Mouse (Mus musculus) left cerebral cortex, adult 8-10 months (tissue): Measurements from ENCODE around the gene Ank3. TPM values are rescaled to one million over a fixed set of nuclear protein-coding genes. Genes with fewer than 3 reads are reported as not detected.

Source experiments
- DNase-seq, 2 experiments: peaks; one replicate each; pipeline ENCODE4 v3.0.0; 2022; ENCODE audit warnings: low spot score in 2 of 2
- total RNA-seq, 4 experiments: library from RNA; stranded (reverse); gene quantifications; 2 replicates each; pipeline ENCODE4 v1.2.4; 2022

Ank3 gene
- total RNA-seq, 4 experiments from 2014 or later = 419 to 552 (median 475) TPM

DNA sequence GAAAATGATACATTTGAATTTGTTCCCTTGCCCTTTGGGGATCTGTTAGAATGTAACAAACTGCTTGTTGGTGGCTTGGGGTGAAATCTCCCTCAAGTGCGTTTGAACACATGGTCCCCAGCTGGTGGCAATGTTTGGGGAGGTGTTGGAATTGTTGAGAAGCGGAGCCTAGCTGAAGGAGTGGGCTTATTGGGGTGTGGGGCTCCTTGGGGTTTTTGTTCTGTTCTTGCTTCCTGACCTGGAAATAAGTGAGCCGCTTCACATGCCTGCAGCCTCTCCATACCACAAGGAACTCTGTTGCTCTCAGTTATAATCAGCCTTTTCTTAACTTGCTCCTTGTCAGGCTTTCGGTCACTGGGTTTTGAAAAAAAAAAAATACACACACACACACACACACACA is 73.3 kb downstream of the Ank3 start:
- no peak for DNase-seq

DNA sequence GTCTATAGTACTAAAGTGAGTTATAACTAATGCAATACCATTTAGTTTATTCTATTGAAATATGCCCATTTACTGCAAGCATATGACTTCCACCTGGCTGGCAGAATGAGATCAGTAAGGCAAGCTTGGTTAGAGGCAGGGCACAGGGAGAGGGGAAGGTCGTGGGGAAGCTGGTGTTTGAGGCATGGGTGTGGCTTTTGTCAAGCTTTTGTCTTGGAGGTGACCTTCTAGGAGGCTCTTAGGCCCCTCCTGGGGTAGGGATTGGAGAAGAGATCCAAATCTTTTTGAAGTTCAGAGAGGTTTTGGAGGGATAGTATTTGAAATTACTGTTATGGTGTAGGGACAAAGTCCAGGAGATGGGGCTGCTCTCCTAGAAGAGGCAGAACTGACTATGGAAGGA is 78.3 kb downstream of the Ank3 start:
- no peak for DNase-seq

DNA sequence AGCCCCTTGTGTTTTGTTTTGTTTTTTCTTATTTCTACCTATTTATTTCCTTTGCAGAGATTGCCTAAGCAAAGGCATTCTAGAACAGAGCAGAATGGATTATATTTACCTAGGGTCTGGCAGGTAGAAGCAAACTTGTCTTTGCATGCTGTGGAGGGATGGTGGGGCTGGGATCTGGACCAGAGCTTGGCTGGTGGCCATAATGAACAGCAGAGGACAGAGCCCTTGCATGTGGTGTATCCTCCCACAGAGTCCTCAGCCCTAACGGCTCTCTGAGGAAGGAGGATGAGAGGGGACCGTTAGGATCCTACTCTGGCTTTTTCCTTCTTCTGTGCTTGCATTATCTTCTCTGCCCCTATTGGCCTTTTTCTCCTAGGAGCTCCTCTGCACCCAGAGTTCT is 79.1 kb downstream of the Ank3 start:
- no peak for DNase-seq

- DNase-seq = no peak
Measured at GRCm38 (mm10) chr10:69478831-69479230, 80.3 kb downstream of the Ank3 start.

- DNase-seq = peak in 1 of 2 experiments; percentile 26
Measured at GRCm38 (mm10) chr10:69485191-69485786, 86.7 kb downstream of the Ank3 start.

- no peak for DNase-seq
Measured at GRCm38 (mm10) chr10:69490182-69490581, 91.6 kb downstream of the Ank3 start.

DNA sequence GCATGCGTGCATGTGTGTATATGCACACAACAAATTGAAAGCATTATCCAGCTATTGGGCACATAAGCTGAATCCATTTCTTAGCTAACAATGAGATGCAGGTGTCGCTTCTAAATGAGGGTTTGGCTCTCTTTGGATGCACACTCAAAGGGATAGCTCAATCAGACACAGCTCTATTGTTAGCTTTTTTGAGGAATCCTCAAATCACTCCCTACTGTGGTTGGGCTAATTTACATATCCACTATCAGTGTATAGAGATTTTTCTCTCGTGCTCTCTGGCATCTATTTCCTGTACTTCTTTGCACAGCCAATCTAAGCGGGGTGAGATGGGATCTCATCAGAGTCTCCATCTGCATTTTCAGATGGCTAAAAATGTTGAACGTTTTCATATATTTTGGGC is 93.4 kb downstream of the Ank3 start:
- no peak for DNase-seq

DNA sequence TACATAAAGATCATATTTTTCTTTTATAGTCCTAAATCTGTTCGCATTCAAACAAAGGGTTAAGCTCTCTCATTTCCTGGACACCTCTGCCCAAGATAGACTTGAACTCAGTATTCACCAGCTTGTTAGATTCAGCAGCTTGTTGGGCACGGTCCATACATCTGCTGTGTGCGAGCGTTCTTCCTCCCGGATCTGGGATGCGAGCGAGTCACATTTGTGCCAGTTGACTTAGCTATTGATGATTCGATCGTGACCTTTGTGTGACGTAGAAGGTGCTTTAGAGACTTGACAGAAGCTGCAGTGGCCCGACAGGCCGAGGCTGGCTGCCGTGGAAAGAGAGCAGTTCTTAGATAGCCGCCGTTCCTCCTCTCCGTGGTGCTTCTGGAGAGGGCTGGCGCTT is 98.8 kb downstream of the Ank3 start:
- no peak for DNase-seq

DNA sequence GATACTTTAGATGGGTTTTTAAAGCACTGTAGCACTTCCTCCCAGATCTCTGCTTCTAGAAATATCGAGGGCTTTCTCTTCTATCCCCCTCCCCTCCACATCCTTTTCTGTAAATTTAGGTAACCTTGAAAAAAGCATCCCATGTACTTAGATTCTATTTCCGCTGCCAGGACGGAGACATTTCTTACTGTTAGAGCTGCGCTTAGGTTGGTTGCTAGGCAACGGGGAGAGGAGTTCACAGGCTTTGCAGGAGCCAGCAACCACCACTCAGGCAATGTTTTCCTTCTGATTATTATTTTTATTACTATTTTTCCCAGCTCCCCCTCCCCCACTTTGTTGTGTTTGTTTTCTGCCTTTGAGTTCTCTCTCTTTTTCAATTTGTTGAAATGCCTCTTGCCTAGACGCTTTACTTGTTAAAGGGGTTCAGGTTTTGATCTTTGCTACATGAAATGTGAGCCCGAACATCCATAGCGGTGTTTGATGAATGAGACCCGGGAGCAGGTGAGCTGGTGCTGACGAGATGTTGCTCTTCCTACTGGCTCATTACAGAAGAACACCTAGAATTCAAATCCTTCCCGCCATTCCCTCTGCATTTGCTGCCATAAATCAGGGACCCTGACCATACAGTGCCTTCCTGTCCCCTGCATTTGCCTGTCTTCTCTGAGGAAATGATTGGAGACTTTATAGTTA is 101.7 kb downstream of the Ank3 start:
- DNase-seq = peak in 1 of 2 experiments; percentile 69

GRCm38 (mm10) chr10:69503791-69504190 is 105.2 kb downstream of the Ank3 start:
- no peak for DNase-seq

- DNase-seq = no peak
Measured at GRCm38 (mm10) chr10:69507719-69508118, 109.1 kb downstream of the Ank3 start.

- no peak for DNase-seq
Measured at GRCm38 (mm10) chr10:69510392-69510791, 111.8 kb downstream of the Ank3 start.

- no peak for DNase-seq
Measured at GRCm38 (mm10) chr10:69511234-69511633, 112.7 kb downstream of the Ank3 start.

DNA sequence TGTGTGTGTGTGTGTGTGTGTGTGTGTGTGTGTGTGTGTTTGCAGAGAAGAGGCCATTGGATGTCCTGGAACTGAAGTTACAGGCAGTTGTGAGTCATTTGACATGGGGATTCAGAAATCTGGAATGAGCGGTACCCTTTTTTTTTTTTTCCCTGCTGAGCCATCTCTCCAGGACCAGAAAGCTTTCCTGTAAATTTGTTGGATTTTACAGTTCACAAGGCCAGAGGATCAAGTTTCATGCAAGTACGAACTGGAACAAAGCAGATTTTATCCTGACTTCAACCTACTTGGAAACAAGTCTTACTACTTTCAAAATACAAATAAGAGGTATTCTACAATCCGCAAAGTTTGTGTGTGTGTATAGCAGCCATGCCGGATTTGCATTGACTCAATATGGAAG is 123.4 kb downstream of the Ank3 start:
- DNase-seq = no peak

GRCm38 (mm10) chr10:69523202-69523601 is 124.6 kb downstream of the Ank3 start:
- no peak for DNase-seq

- DNase-seq = no peak
Measured at GRCm38 (mm10) chr10:69527318-69527717, 128.7 kb downstream of the Ank3 start.

DNA sequence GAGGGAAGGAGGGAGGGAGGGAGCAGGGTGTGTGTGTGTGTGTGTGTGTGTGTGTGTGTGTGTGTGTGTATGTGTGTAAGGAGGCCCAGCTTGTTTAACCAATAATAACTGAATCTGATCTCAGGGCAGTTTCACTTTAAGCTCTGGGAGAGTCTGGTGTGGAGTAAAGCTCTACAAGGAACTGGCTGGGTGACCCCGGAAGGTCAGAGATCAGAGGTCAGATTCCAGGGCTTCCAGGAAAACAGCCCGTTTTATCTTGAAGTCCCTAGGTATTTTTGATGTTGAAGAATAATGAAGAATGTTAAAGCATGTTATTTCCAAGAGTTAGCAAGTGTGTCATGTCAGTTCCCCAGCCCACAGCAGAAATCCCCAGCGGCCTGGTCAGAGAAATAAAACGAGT is 130.2 kb downstream of the Ank3 start:
- DNase-seq = no peak

DNA sequence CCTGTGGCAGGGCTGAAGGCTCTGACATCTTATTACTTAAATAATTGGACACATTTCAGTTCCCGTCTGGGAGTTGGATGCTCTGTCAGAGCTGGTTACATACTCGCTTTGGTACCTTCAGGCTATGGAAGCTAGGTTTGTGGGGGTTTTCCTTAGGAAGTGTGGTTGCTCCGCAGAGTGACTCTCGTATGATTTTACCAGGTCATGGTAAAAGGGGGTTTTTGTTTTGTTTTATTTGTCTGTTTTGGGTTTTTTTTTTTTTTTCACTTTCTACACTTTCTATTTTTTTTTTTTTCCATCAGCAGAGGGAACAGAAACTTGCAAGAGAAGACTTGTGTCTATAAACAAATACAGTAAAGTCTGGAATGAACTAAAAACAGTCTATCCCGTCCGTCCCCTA is 131.8 kb downstream of the Ank3 start:
- DNase-seq = no peak

DNA sequence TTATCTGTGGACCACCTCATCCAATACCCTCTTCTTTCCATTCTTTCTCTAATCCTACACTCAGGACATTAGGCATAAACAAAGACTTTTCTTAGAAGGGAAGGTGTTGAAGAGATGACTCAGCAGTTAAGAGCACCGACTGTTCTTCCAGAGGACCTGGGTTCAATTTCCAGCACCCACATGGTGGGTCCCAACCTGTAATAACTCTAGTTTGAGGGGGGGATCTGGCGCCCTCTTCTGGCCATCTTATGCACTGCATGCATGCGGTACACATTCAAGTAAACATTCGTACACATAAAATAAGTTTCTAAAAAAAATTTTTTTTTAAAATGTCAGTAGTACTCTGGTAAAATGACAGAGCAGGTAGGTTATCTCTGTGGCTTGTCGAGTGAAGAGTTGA is 133.0 kb downstream of the Ank3 start:
- no peak for DNase-seq

DNA sequence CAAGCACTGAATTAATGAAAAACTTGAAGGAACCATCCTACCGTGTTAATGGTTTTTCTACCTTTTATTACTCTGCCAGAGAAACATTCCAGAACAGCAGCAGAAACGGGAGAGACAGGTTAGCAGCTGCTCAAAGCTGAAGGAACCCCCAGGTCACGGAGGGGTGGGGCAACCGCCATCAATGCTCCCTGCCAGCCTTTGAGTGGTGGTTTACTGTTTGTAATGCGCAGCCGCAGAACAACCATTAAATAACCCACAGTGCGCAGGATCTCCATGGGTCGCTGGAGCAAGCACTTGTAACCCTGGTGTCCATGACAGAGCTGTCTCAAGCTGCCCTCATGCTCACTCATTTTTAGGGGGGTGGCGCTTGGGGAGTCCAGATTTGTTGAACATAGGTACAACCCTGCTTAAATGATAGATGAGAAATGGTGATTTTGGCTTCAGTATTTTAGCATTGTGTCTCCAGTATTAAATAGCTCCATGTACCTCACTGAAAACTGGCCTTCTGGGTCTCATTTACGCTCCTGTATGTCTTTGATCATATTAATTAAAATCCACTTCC is 133.7 kb downstream of the Ank3 start:
- no peak for DNase-seq

GRCm38 (mm10) chr10:69533505-69534388 is 135.2 kb downstream of the Ank3 start:
- DNase-seq = peak; percentile 37 to 64

DNA sequence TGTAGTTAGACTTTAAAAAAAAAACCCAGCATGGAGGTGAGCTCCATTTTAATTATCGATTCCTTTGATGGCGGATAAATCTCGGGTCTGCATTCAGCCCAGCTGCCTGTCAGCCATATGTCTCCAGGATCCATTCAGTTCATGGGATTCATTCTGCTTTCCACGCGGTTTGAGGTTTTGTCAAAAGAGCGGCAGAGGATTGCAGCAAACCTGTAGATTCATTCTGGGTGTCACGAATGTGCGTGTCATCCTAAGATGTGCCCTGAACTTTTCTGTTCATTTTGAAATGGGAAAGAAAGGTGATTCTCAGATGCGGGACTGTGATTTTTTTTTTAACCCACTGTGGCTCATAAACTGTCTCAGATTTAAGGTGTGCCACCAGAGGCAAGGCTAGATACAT is 136.1 kb downstream of the Ank3 start:
- DNase-seq = peak in 1 of 2 experiments; percentile 18
